Mouse (Mus musculus) heart, postnatal 25 days (tissue): Measurements from ENCODE around the gene Ttc23l. TPM values are rescaled to one million over a fixed set of nuclear protein-coding genes. Genes with fewer than 3 reads are reported as not detected.

ENCODE experiments used
- DNase-seq: peaks from one replicate; pipeline ENCODE4 v3.0.0; 2022; ENCODE audit warnings: low spot score
- intact Hi-C: fragments of 180-260 bp; cut with DNase I; formaldehyde crosslinking; loops from one replicate; pipeline ENCODE4 v1.15.1; 2025
- total RNA-seq, 2 experiments: library from RNA; stranded (reverse); gene quantifications; 2 replicates each; pipeline ENCODE4 v1.2.3; 2021

Ttc23l gene
- total RNA-seq, 2 experiments from 2014 or later, result not detected

GRCm38 (mm10) chr15:10460986-10461385 is 97.5 kb downstream of the Ttc23l start:
- intact Hi-C loops, result no loop called here
- DNase-seq, result peak; percentile 3

Other genes with a start within 250 kb of the Ttc23l start
- gene Gm21973, start 233.3 kb downstream of the Ttc23l start, total RNA-seq, result not detected
- not detected for gene Agxt2, start 200.1 kb downstream of the Ttc23l start, total RNA-seq
- 10 to 100 TPM; 33.6 to 34.5 TPM for gene Dnajc21, start 88.2 kb downstream of the Ttc23l start, total RNA-seq
- 10 to 100 TPM; 18.4 to 22.5 TPM for gene Brix1, start 72.7 kb downstream of the Ttc23l start, total RNA-seq
- gene Rad1, start 72.7 kb downstream of the Ttc23l start, total RNA-seq, result 1 to 10 TPM; 6.7 to 8.2 TPM
- 1 to 10 TPM; 3.2 to 3.8 TPM for gene Rai14, start 156.0 kb upstream of the Ttc23l start, total RNA-seq